Mouse (Mus musculus) testis, adult 2 months (tissue): ENCODE data around the gene Sec31b.

Experiments used
- CTCF ChIP-seq: fragments of 200-500 bp; IDR thresholded peaks from 2 replicates; pipeline ENCODE4 v1.5.1; 2012; ENCODE audit warnings: low read depth, mild to moderate bottlenecking, inconsistent platforms, low read length, moderate library complexity; ENCODE audit not compliant: control insufficient read depth, insufficient read depth, insufficient replicate concordance
- POLR2A ChIP-seq: fragments of 200-500 bp; IDR thresholded peaks from 2 replicates; pipeline ENCODE4 v1.6.1; 2012; ENCODE audit warnings: low read depth, mild to moderate bottlenecking, inconsistent platforms, low read length, moderate library complexity; ENCODE audit not compliant: control insufficient read depth

GRCm38 (mm10) chr19:44500240-44500639, 45.4 kb downstream of the Sec31b start:
- no peak for TF ChIP-seq POLR2A
- TF ChIP-seq CTCF = no peak
